Mouse (Mus musculus) layer of hippocampus, postnatal 25 days (tissue): ENCODE measurements around the gene Mrgprb5. TPM values are rescaled to one million over a fixed set of nuclear protein-coding genes. Genes with fewer than 3 reads are reported as not detected.
"Not testable (repeated sequence)": the region's sequence is repeated elsewhere in the genome, so short reads cannot be mapped to it uniquely, and the experiment has no call there.

Source experiments
- DNase-seq, 2 experiments: peaks; one replicate each; pipeline ENCODE4 v3.0.0; 2022; ENCODE audit warnings: mixed read lengths in 2 of 2, low spot score in 1 of 2; ENCODE audit errors: extremely low spot score in 1 of 2
- total RNA-seq, 2 experiments: library from RNA; stranded (reverse); gene quantifications; 2 replicates each; pipeline ENCODE4 v1.2.3; 2021

The Mrgprb5 gene
- total RNA-seq, result not detected

GRCm38 (mm10) chr7:48168919-48169318, at the start of gene Mrgprb5:
Gene Mrgprb5 (minus strand): TSS chr7:48169019.
- DNase-seq, result no peak

GRCm38 (mm10) chr7:48199188-48199587, 30.4 kb upstream of the Mrgprb5 start, which contains the start of gene Mrgprb4:
Gene Mrgprb4 (minus strand): TSS chr7:48199288.
- no peak for DNase-seq

- no peak for DNase-seq
Observed at GRCm38 (mm10) chr7:48167471-48167870, 1.3 kb downstream of the Mrgprb5 start.

- DNase-seq, result no peak
Observed at GRCm38 (mm10) chr7:48138248-48138702, 30.5 kb downstream of the Mrgprb5 start.

GRCm38 (mm10) chr7:48137216-48138077, 31.4 kb downstream of the Mrgprb5 start:
- DNase-seq, result peak; percentile 4 to 6

- DNase-seq, result no peak
Observed at GRCm38 (mm10) chr7:48132674-48133073, 36.1 kb downstream of the Mrgprb5 start.

- DNase-seq, result peak in 1 of 2 experiments; percentile 2
Observed at GRCm38 (mm10) chr7:48132247-48132646, 36.6 kb downstream of the Mrgprb5 start.

- DNase-seq, result not testable (repeated sequence)
Observed at GRCm38 (mm10) chr7:48131820-48132219, 37.0 kb downstream of the Mrgprb5 start.

- no peak for DNase-seq
Observed at GRCm38 (mm10) chr7:48123806-48124205, 45.0 kb downstream of the Mrgprb5 start.

Other genes starting within 250 kb of the Mrgprb5 start
- not detected for gene Mrgpra4, start 186.9 kb downstream of the Mrgprb5 start, total RNA-seq
- gene Mrgprx1, start 141.4 kb downstream of the Mrgprb5 start, total RNA-seq, result not detected
- not detected for gene Mrgprb4, start 30.3 kb upstream of the Mrgprb5 start, total RNA-seq
- gene Mrgprb8, start 219.5 kb upstream of the Mrgprb5 start, total RNA-seq, result not detected